Comparison of ENCODE assay signal across 28 mouse cellular contexts in genomic region chr7:99097128-99097527, GRCm38 (mm10).
"Had no signal": no experiment of that assay in that cellular context is flagged by ENCODE, and none has a peak within 500 bp of the region (broad histone marks: within the 10 kb centered on the region; RNA-seq: fewer than 3 reads in every experiment).

No protein-coding gene starts in this region.

- H3K4me3 ChIP-seq: embryonic facial prominence, embryonic 10.5 days; embryonic facial prominence, embryonic 12.5 days; embryonic facial prominence, embryonic 13.5 days; embryonic facial prominence, embryonic 15.5 days; erythroblast, embryonic 14.5 days; forebrain, embryonic 10.5 days; forebrain, embryonic 12.5 days; forebrain, embryonic 13.5 days; forebrain, embryonic 15.5 days; gastrocnemius, adult 2 months; heart, adult 2 months had no signal

- H3K27me3 ChIP-seq: embryonic facial prominence, embryonic 12.5 days; embryonic facial prominence, embryonic 13.5 days; embryonic facial prominence, embryonic 15.5 days; forebrain, embryonic 12.5 days; forebrain, embryonic 13.5 days; forebrain, embryonic 15.5 days had no signal

- DNase-seq: cerebellum, adult 8-10 months; cerebellum, adult 9-10 months; cerebellum, adult 9-11 months; cerebellum, postnatal 10 days; cerebellum, postnatal 14 days; cerebellum, postnatal 25 days; cerebellum, postnatal 36 days; embryo, embryonic 11 days; forebrain, postnatal 0 days; gastrocnemius, adult 2 months; gastrocnemius, postnatal 10 days; gastrocnemius, postnatal 14 days; gastrocnemius, postnatal 25 days; gastrocnemius, postnatal 36 days; heart, adult 11 months; heart, adult 18-20 months; heart, adult 2 months had no signal

- H3K27ac ChIP-seq: embryonic facial prominence, embryonic 10.5 days; embryonic facial prominence, embryonic 12.5 days; embryonic facial prominence, embryonic 13.5 days; embryonic facial prominence, embryonic 15.5 days; forebrain, embryonic 10.5 days; forebrain, embryonic 12.5 days; forebrain, embryonic 13.5 days; forebrain, embryonic 15.5 days; gastrocnemius, adult 2 months; heart, adult 2 months had no signal

- ATAC-seq: forebrain, embryonic 13.5 days; forebrain, embryonic 14.5 days; forebrain, embryonic 15.5 days; forebrain, embryonic 16.5 days; forebrain, postnatal 0 days had no signal

- H3K4me2 ChIP-seq: embryonic facial prominence, embryonic 12.5 days; embryonic facial prominence, embryonic 13.5 days; embryonic facial prominence, embryonic 15.5 days; forebrain, embryonic 12.5 days; forebrain, embryonic 13.5 days; forebrain, embryonic 15.5 days had no signal

- H3K9ac ChIP-seq: embryonic facial prominence, embryonic 12.5 days; embryonic facial prominence, embryonic 13.5 days; embryonic facial prominence, embryonic 15.5 days; forebrain, embryonic 12.5 days; forebrain, embryonic 13.5 days; forebrain, embryonic 15.5 days; forebrain, postnatal 0 days had no signal

- H3K9me3 ChIP-seq: embryonic facial prominence, embryonic 10.5 days; embryonic facial prominence, embryonic 12.5 days; embryonic facial prominence, embryonic 13.5 days; embryonic facial prominence, embryonic 15.5 days; forebrain, embryonic 10.5 days; forebrain, embryonic 12.5 days; forebrain, embryonic 13.5 days; forebrain, embryonic 15.5 days had no signal
